Comparison of ENCODE assay signal across 1 mouse cellular context in the genomic region with DNA sequence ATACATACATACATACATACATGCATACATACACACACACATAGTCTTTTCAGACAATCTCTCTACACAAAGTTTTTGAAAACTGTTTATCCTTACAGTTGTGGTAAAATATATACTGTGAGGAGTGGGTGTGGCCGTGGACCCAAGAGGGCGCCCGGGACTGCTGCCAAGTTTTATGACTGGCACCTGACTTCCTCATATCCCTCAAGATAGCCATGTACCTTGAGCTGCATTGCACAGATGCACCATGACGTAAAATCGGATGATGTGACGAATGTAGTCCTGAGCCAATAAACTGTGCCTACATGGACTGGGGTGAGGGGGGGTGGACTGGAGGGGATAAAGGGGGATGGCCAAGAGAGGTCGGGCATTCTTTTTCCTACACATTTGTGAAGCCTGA.
TF ChIP-seq lines count a peak whose summit lies in the region.

No protein-coding gene starts in this region.

TF ChIP-seq in MEL, 35 proteins besides CTCF, POLR2A, EP300 and RAD21 (continued from another document):
- 0 out of 2 replicates have a peak, but pooled peaks have one; percentile 21 for TF ChIP-seq MXI1 (IDR thresholded peaks at IDR 0.05; ENCODE audit: low read depth, low read length)
- TF ChIP-seq SIN3A (IDR thresholded peaks at IDR 0.05; ENCODE audit: low read length): peak; percentile 26
- TF ChIP-seq POLR2AphosphoS5 (IDR thresholded peaks at IDR 0.05; ENCODE audit: borderline replicate concordance, low read depth, low read length): 0 out of 2 replicates have a peak, but pooled peaks have one; percentile 16
- peak; percentile 51 for TF ChIP-seq ETS1 (IDR thresholded peaks at IDR 0.05; ENCODE audit: low read depth, low read length)
